Mouse (Mus musculus) G1E-ER4 (cell line): Measurements from ENCODE around the gene 1700025B11Rik. TPM values are rescaled to one million over a fixed set of nuclear protein-coding genes. Genes with fewer than 3 reads are reported as not detected.

Source experiments
- GATA1 ChIP-seq: IDR thresholded peaks from one replicate; pipeline ENCODE4 v1.8.0; 2012; ENCODE audit warnings: low read length, inconsistent platforms
- polyA plus RNA-seq: library from polyadenylated mRNA; stranded (reverse); fragments of >175 nt; gene quantifications from 2 replicates; pipeline ENCODE4 v1.2.3, GENCODE M21; 2012

Gene 1700025B11Rik
- polyA plus RNA-seq: not detected in 2 replicates

DNA sequence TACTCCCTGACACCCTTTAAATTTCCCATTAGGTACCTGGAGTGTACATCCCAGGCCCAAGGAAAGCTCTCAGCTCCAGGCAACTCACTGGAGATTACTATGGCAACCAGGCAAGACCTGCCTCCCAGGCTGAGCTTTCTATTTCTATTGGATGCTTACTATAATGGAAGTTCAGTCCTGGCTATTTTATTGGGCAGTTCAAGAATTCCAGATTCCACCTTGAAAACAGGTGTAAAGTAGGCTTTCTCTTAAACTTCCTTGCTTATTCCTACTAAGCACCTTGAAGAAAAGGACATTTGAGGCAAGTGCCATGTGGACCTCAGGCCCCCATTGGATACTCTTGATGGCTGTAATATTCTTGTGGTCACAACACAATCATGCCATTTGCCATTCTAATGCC, at the start of gene 1700025B11Rik:
Gene 1700025B11Rik (minus strand): TSS at position 101 of the 400 bp plus-strand sequence.
- no peak for TF ChIP-seq GATA1

DNA sequence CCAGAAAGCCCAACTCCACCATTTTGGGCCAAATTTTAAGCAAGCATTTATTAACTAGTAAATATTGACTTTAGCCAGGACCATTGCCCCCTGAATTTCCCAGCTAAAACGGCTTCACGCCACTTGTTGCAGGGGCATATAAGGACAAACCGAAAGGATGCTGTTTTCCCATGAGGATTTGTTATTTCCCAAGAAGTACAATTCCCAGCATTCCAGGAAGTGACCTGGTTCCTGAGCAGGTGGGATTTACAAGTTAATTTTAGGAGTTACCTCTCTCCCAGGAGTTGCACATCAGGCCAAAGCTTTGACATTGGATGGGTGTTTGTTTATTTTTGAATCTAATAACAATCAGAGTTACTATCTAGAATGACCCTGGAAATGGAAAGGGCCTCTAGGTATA, 44.4 kb upstream of the 1700025B11Rik start:
- no peak for TF ChIP-seq GATA1

DNA sequence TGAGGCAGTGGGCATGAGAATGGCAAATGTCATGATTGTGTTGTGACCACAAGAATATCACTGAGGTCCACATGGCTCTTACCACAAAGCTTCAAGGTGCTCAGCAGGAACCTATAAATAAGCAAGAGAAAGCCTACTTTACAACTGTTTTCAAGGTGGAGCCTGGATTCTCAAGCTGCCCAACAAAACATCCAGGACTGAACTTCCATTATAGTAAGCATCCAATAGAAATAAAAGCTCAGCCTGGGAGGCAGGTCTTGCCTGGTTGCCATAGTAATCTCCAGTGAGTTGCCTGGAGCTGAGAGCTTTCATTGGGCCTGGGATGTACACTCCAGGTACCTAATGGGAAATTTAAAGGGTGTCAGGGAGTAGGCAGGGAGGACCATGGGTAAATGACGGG, 37.3 kb upstream of the 1700025B11Rik start, which contains the start of gene Gm36245:
Gene Gm36245 (plus strand): TSS at position 301 of the 400 bp plus-strand sequence.
- no peak for TF ChIP-seq GATA1

DNA sequence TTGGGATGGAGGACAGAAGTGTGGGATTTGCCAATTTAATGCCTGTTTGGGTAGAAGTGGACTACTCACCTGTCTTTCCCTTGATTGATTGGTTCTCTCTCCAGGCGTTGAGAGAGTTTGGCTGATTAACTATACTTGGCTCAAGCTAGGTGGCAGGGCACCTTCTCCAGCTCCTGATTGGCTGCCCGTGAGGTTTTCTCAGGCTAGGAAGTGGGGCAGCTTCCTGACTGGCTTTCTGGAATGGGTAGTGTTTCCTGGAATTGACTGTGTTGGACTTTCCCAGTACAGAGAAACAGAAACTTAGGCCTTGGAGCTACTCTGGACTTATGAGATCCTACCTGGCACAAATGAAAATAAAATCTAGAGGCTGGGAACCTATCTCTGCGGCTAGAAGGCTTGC, 36.7 kb upstream of the 1700025B11Rik start:
- no peak for TF ChIP-seq GATA1

DNA sequence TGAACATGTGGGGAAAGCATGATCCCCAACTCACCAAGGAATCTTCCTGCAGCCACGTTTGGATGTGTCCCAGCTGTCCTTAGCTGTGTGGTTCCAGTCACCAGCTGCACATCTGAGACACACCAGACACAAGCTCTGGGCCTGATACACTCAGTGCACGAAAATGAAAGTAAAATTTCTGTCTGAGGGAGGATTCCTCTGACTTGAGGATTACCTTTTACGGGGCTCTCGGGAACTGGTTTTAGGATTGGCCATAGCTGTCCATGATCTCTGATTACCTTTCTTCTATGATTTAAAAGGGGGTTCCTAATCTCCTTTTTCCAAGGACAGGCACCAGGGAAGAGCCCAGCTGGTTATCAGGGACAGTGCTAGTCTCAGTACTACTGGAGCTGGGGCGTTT, 34.3 kb upstream of the 1700025B11Rik start, which contains the start of gene Apol10b:
Gene Apol10b (minus strand): TSS at position 165 of the 400 bp plus-strand sequence.
- TF ChIP-seq GATA1: no peak

DNA sequence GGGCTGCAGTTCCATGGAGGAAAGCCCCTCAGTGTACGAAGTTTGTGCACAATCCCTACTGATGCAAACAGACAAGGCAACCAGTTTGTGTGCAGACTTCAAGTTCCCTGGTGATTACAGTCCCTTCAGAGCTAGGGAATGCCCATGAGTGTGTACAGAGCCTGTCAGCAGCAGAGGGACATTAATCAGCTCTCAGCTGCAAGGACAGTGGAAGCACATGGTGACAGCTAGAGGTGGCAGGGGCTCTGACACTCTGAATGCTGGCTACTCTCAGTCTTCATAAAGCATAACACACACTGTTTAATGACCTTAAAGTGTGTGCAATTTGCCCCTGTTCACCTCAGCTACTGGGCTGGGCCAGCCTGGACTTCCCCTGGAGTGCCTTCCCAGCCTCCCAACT, 31.9 kb upstream of the 1700025B11Rik start:
- TF ChIP-seq GATA1: no peak

DNA sequence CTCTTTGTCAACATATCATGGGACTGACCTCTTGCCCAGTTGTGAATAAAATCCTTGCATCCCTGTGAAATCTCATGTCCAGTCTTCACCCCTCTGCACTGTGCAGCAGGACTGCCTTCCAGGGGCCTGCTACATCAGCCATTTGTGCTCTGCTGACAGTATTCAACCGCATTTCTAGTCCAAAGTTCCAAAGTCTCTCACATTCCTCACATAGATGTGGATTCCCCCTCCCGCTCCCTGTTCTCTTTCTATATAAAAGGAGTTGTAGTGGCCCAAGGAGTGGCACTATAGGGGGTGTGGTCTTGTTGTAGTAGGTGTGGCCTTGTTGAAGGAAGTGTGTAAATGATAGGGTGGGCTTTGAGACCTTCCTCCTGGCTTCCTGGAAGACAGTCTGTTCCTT, 29.2 kb upstream of the 1700025B11Rik start:
- no peak for TF ChIP-seq GATA1

DNA sequence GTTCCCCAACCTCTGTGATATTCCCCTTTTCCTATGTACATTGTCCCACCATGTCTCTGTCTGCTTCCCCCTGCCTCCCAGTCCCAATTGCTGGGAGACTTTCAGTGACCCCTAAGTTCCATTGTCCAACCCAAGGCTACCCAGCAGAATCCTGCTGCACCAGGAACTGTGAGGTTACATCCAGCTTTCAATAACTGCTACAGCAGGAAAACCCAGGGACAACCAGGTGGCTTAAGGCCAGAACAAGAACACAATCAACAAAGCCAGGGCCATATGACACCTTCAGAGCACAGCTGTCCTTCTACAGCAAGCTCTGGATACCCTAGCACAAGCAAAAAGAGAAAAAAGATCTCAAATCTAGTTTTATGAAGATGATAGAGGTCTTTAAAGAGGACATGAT, 27.3 kb upstream of the 1700025B11Rik start:
- TF ChIP-seq GATA1: no peak

DNA sequence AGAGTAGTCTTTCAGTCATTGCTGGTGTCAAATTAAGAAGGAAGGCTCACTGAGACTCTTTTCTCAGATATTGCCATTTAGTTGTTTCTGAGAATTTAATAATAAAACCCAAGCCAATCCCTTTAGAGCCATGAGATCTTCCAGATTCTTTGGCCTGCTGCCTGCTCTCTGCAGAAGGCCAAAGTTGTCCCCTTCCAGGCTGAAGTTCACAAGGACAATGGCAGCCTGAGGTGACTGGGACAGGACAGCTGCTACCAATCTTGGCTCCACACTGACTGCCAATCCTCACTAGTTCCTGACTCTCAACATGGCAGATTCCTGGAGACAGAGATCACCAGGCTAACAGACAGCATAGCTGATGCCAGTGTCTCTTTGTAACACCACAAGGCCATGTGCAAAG, 25.3 kb upstream of the 1700025B11Rik start:
- TF ChIP-seq GATA1: no peak

DNA sequence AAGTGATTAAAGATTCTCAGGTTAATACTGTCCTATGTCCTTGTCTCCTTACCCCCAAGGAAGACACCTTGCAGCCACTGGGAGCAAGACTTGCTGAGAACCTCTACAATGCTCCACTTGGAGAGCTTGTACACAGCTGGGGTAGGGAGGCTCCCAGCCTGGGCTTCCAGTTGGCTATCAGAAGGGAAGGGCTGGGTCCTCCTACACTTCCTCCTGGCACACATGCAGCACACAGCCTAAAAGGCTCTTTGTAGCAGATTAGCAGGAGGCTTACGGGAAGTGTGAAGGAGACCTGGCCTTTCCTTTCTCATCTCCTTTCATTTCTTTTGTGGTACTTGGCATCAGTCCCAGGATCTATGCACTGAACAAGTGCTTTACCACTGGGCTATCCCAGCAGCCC, 20.0 kb upstream of the 1700025B11Rik start:
- TF ChIP-seq GATA1: no peak

DNA sequence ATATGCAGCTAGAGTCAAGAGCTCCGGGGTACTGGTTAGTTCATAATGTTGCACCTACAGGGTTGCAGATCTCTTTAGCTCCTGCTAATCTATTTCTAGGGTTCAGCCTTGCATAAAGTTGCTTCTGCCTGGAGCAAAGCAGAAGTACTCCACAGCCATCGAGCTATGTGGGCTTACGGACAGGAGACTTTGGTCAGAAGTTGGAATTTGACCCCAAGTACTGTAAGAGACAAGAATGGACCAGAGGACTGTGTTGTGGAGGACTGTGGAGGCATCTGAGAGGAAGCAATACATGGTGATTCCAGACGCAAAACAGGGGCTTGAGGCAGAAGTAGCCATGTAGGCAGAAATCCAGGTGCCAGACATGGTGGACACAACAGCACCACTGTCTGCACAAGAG, 17.6 kb upstream of the 1700025B11Rik start:
- TF ChIP-seq GATA1: no peak

DNA sequence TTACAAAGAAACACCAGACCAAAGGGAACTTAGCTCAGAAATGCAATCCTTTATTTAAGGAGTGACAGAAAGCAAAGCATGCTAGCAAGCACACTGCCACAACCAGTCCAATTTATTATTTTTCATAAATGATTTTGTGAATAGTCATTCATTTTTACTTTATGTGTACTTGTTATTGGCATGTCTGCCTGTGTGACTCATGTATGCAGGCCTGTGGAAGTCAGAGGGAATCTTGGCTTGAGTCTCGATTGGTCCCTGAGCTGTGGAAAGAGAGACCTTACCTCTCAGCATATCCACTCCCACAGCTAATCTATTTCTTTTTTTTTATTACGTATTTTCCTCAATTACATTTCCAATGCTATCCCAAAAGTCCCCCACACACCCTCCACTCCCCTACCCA, 17.1 kb upstream of the 1700025B11Rik start:
- no peak for TF ChIP-seq GATA1

DNA sequence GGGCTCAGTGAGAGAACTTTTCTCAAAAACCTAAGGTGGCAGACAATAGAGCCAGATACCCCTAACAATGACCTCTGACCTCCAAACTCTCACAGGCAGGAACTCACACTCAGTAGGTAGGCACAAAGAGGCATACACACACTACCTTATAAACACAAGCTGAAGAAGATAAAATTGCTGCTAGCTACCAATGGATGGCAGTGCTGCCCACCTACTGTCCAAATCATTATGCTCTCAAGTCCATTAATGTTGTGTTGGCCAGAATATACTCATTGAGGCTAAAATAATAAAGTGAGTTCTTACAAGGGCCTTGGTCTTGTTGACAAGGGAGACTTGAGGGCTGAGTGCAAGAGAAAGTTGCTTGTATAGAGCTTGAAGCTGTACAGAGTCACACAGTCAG, 1.5 kb upstream of the 1700025B11Rik start:
- TF ChIP-seq GATA1: no peak

DNA sequence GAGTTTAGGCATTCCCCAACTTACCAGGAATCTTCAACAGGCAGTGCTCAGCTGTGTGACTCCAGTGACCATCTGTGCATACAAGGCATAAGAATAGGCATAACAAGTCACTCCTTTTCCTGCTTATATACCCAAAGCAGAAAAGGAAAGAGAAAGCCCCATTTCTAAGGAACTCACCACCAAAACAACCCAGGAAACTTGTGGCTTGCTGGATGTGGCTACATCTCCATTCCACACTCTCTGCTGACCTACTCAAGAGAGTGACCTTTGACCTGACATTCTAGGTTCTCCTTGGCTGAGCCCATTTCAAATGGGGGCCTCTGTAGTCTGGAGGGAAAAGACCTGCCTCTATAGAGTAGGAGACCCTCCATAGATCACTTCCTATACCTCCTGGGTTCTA, 28.5 kb downstream of the 1700025B11Rik start, which contains the start of gene Apol7c:
Gene Apol7c (minus strand): TSS at position 101 of the 400 bp plus-strand sequence.
- no peak for TF ChIP-seq GATA1

Other genes with a start within 250 kb of the 1700025B11Rik start
- gene Apol7a, start 162.8 kb downstream of the 1700025B11Rik start, polyA plus RNA-seq: not detected in 2 replicates
- gene Apol9a, start 150.8 kb downstream of the 1700025B11Rik start, polyA plus RNA-seq: not detected in 2 replicates
- gene Apol7b, start 114.4 kb downstream of the 1700025B11Rik start, polyA plus RNA-seq: not detected in 2 replicates
- gene Apol10a, start 84.8 kb downstream of the 1700025B11Rik start, polyA plus RNA-seq: not detected in 2 replicates
- gene Apol11a, start 53.6 kb downstream of the 1700025B11Rik start, polyA plus RNA-seq: not detected in 2 replicates
- not detected in 2 replicates for gene Apol7c, start 28.6 kb downstream of the 1700025B11Rik start, polyA plus RNA-seq
- not detected in 2 replicates for gene Apol10b, start 34.2 kb upstream of the 1700025B11Rik start, polyA plus RNA-seq
- gene Gm36245, start 37.4 kb upstream of the 1700025B11Rik start, polyA plus RNA-seq: not detected in 2 replicates
- not detected in 2 replicates for gene Apol11b, start 81.4 kb upstream of the 1700025B11Rik start, polyA plus RNA-seq
- gene Apol7e, start 137.0 kb upstream of the 1700025B11Rik start, polyA plus RNA-seq: not detected in 2 replicates
- not detected in 2 replicates for gene Apol9b, start 167.1 kb upstream of the 1700025B11Rik start, polyA plus RNA-seq
- not detected in 2 replicates for gene Apol8, start 195.1 kb upstream of the 1700025B11Rik start, polyA plus RNA-seq